Mouse (Mus musculus): ENCODE measurements around the gene Eif2s3x.

Gene Eif2s3x

DNA sequence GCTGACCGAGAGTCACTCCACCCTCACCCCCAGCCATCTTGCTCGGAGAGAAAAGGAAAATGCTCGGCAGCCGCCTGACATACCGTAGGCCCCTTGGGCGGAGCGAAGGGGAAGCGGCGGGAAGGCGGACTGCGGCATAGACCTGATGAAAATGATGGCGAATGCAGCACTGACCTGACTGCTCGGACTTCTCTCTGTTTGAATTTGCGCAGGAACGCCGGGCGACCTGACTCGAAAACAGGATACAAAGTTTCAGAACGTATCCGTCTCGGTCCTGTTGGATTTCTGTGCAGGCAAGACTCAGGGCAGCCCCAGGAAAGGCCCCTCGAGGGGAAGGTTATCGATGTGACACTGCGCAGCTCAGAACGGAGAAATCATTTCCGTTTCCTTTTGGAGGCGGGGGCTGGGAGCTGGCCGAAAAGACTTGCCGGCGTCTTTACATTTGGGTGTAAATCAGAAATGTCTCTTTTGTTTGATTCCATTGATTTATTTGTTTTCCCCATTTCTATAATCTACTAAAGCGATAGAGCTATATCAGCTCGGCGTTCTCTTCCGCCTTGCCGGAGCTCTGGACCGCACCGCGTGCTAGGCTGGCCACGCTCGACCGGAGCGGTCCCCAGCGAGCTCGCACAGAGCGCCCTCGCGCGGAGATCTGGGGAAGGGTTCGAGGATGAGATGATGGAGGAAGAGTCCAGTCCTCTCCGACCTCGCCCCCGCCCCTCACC is at the start of gene Eif2s3x:
Gene Eif2s3x, minus strand, starts transcription at position 266 of the 725 bp plus-strand sequence.
- POLR2A ChIA-PET = interaction anchor here in 3 of 4 experiments (0.5 to 2.9 kb wide), 35 partner anchors 9 to 1755 kb away, joined by 3 to 23 read pairs (median 4); partner anchors contain the start of genes Klhl15 (in 2 of the 3), Maged1 (in 2 of the 3), Apoo (in 1 of the 3) and Fam90a1b (in 1 of the 3)
- CTCF ChIA-PET = interaction anchor here (0.5 to 1.8 kb wide), 9 partner anchors 9 to 247 kb away, joined by 3 to 13 read pairs (median 4); partner anchors contain the start of gene Klhl15 (in 1 of the 4)

DNA sequence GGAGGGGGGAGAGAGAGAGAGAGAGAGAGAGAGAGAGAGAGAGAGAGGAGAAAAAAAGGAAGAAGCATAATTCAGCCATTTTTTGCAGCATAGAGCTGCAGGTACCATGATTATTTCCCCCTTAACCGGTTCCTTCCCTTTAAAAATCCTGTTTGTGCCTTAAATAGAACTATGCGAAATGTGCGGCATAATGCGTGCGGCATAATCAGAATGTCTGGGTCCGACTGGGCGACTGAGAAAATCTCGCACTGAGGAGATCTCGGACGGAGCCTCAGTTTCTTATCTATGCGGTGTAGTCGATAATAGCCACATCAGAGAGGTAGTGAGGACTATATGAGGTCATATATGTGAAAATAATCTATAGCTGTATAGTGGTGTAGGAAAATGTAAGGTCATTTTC is 22.9 kb upstream of the Eif2s3x start:
- ChIA-PET POLR2A (interaction anchor here in 3 of 4 experiments (0.6 to 3.1 kb wide), 11 partner anchors 9 to 630 kb away, joined by 3 to 23 read pairs (median 4); partner anchors contain the start of genes Eif2s3x (in 2 of the 3), Apoo (in 1 of the 3), Fam90a1b (in 1 of the 3) and Maged1 (in 1 of the 3)), CTCF (interaction anchor here in 3 of 4 experiments (0.6 to 1.2 kb wide), 4 partner anchors 9 to 58 kb away, joined by 3 to 13 read pairs (median 6); partner anchors contain the start of gene Eif2s3x (in 2 of the 3))

DNA sequence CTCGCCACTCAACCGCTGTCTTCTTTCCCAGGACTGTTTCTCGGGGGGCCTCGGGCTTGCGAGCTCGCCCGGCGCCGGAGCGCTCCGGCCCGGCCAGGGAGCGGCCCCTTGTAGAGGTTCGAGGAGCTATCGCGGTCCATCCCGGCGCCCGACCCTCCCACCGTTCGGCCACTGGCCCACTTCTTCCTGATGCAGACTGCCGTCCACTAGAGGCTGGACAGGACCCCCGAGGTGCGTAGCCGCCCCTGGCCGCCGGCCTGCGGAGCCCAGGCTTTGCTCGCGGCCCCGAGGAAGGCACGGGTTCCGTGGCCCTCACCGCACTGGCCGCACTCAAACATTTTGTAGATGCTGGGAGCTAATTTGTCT is 22.5 kb upstream of the Eif2s3x start:
- POLR2A ChIA-PET = interaction anchor here in 3 of 4 experiments (0.6 to 3.1 kb wide), 10 partner anchors 10 to 417 kb away, joined by 3 to 23 read pairs (median 4); partner anchors contain the start of genes Eif2s3x (in 2 of the 3), Apoo (in 1 of the 3), Fam90a1b (in 1 of the 3) and Maged1 (in 1 of the 3)
- CTCF ChIA-PET = interaction anchor here in 2 of 4 experiments (1.0 to 1.2 kb wide), 2 partner anchors 22 kb away, joined by 3 to 4 read pairs; partner anchors contain the start of gene Eif2s3x (in 2 of the 2)

DNA sequence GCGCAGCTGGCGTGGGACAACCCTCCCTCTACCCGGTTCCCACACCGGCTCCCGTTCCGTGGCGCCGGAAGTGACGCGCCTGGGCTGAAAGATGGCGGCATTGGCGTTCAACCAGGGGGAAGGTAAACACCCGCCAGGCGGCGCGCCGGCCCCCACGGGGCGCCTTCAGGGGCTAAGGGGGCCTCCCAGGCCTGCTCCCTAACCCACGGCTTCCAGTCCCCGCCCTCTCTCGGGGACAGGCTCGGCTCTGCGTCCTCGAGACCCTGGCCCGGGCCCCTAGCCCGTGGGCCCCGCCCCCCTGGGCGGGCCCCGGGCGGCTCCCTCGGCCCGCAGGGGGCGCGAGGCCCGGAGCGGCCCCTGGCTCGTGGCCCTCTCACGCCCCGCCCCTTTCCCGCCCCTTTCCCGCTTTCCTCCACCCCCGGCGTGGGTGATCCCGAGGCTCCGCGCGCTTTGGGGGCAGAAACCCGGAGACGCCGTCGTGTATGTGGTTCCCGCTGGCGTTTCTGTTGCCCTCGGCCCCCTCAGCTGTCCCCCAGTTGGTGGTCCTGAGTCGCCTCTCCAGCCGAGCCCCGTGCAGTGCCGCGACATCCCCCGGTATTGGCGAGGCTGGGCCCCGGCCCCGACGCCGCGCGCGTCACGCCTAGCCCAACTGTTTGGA is 22.0 kb upstream of the Eif2s3x start, which contains the start of gene Klhl15:
Gene Klhl15, plus strand, starts transcription at position 68 of the 658 bp plus-strand sequence.
- ChIA-PET CTCF (interaction anchor here in 3 of 4 experiments (1.0 to 1.4 kb wide), 3 partner anchors 22 kb away, joined by 3 to 4 read pairs (median 3); partner anchors contain the start of gene Eif2s3x (in 3 of the 3)), POLR2A (interaction anchor here in 3 of 4 experiments (0.6 to 3.1 kb wide), 10 partner anchors 11 to 416 kb away, joined by 3 to 23 read pairs (median 4); partner anchors contain the start of genes Eif2s3x (in 3 of the 3) and Maged1 (in 1 of the 3))

DNA sequence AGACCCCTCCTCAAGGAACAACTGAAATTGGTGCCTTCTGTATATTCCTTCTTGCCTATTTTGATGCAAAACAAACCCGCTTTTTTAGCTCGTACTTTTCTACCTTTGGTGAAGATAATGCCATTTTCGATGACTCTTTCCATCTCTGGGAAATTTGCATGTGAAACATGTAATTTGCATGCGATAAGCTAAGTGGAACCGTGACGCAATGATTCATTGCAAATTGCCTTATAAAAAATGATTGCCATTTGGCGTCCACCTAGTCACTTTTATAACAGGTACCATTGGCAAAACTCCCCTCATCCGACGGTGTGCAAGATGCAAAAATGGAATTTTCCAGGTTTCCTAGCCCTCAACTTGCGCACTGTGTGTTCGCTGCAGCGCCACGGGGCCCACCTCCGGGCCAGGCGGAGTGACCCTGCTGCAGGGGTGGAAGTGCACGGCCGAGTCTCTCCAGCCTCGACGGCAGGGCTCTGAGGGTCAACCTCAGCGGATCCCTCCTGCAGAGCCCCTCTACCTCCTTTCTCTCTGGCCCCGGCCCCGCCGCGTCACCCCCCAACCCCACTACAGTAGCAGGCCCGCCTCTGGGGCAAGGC is 21.4 kb upstream of the Eif2s3x start:
- ChIA-PET CTCF (interaction anchor here in 1 of 4 experiments (1.4 kb wide), 1 partner anchor 21 kb away, joined by 3 read pairs; the partner anchor contains the start of gene Eif2s3x), POLR2A (interaction anchor here in 3 of 4 experiments (0.8 to 3.1 kb wide), 6 partner anchors 19 to 308 kb away, joined by 3 to 23 read pairs (median 4); partner anchors contain the start of genes Eif2s3x (in 3 of the 3) and Maged1 (in 1 of the 3))

DNA sequence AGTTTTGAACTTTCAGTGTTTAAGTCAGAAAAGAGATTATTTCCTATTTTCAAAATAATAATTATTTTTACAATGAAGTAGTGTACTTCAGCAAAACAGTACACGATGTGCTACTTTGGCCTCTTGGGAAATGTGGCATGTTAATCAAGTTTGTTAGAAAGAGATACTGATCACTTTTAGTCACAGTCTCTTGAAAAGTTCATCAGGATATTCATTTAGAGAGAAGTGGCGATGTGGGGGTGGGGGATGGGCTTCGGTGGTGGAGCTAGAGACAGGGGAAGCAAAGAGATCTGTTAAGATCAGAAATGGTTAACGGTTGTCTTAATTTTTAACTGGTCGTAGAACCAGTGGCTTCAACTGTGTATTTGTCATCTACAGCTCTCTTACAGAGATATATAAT is 20.8 kb upstream of the Eif2s3x start:
- POLR2A ChIA-PET = interaction anchor here in 3 of 4 experiments (0.8 to 3.1 kb wide), 7 partner anchors 18 to 308 kb away, joined by 3 to 23 read pairs (median 4); partner anchors contain the start of genes Eif2s3x (in 3 of the 3) and Maged1 (in 1 of the 3)
- CTCF ChIA-PET = interaction anchor here in 1 of 4 experiments (1.4 kb wide), 1 partner anchor 21 kb away, joined by 3 read pairs; the partner anchor contains the start of gene Eif2s3x

DNA sequence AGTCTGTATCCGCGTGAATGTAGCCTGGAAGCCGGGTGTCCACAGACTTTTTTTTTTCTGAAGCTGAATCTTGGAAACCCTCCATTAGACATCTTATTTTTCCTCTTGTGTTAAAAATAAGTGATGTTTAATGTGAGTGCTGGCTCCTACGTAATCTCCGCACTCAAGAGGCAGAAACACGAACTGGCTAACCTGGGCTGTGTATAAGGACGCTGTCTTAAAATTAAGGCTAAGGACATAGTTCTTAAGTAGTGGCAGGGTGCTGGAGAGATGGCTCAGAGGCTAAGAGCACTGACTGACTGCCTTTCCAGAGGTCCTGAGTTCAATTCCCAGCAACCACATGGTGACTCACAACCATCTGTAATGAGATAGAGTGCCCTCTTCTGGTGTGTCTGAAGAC is 722 bp upstream of the Eif2s3x start:
- POLR2A ChIA-PET = interaction anchor here in 3 of 4 experiments (0.6 to 2.9 kb wide), 24 partner anchors 10 to 429 kb away, joined by 3 to 23 read pairs (median 5); partner anchors contain the start of genes Apoo (in 1 of the 3), Fam90a1b (in 1 of the 3), Klhl15 (in 1 of the 3) and Maged1 (in 1 of the 3)
- CTCF ChIA-PET = interaction anchor here in 3 of 4 experiments (0.5 to 1.8 kb wide), 6 partner anchors 10 to 246 kb away, joined by 3 to 13 read pairs (median 5); no protein-coding TSS in a partner anchor

DNA sequence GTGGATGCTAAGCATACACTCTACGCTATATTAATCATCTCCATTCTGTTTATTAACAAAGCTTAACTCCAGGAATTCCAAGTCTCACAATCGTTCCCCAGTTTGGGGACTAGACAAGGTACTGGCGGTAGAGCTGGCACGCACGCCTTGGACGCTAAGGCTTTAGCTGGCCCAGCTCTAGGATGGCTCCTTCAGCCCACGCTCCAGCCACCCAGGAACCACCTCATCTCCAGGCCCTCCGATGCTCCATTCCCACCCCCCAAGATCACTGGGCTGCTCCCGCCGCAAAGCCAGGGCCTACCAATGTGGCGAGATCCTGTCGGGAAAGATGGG is 432 bp downstream of the Eif2s3x start:
- CTCF ChIA-PET = interaction anchor here in 3 of 4 experiments (0.5 to 1.8 kb wide), 9 partner anchors 9 to 34 kb away, joined by 3 to 15 read pairs (median 4); partner anchors contain the start of gene Klhl15 (in 1 of the 3)
- POLR2A ChIA-PET = interaction anchor here in 3 of 4 experiments (0.5 to 2.9 kb wide), 31 partner anchors 9 to 1756 kb away, joined by 3 to 23 read pairs (median 4); partner anchors contain the start of genes Klhl15 (in 2 of the 3), Maged1 (in 2 of the 3), Apoo (in 1 of the 3) and Fam90a1b (in 1 of the 3)

DNA sequence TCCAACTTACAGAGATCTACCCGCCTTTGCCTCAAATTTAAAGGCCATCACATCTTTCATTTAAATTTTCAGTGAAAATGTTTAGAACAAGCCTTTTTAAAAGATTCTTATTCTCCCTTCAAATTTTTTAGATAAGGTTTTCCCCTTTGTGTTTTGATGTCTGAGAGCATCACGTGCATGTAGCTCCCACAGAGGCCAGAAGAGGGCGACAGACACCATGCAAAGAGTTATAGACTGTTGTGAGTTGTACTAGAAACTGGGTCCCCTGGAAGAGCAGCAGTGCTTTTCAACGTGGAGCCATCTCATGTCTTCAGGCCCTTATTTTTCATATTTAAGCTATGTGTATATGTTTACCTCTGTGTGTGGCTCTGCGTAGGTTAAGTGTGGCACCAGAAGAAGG is 14.9 kb downstream of the Eif2s3x start:
- CTCF ChIA-PET = interaction anchor here (0.5 to 2.2 kb wide), 9 partner anchors 9 to 717 kb away, joined by 3 to 13 read pairs (median 3); partner anchors contain the start of genes Apoo (in 1 of the 4) and Eif2s3x (in 1 of the 4)
- POLR2A ChIA-PET = interaction anchor here in 3 of 4 experiments (0.6 to 2.1 kb wide), 5 partner anchors 14 to 169 kb away, joined by 3 to 12 read pairs (median 3); partner anchors contain the start of genes Eif2s3x (in 2 of the 3), Apoo (in 1 of the 3) and Fam90a1b (in 1 of the 3)

DNA sequence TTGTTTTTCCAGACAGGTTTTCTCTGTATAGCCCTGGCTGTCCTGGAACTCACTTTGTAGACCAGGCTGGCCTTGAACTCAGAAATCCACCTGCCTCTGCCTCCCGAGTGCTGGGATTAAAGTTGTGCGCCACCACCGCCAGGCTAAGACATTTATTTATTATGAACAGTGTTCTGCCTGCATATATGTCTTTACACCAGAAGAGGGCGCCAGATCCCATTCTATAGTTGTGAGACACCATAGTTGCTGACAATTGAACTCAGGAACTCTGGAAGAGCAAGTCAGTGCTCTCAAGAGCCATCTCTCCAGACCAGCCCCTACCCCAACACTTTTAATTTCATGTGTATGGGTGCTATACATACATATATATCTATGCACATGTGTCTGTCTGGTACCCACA is 18.8 kb downstream of the Eif2s3x start:
- ChIA-PET CTCF (interaction anchor here in 1 of 4 experiments (0.6 to 0.7 kb wide), 2 partner anchors 9 to 97 kb away, joined by 3 to 8 read pairs; no protein-coding TSS in a partner anchor), POLR2A (interaction anchor here in 2 of 4 experiments (0.6 to 1.9 kb wide), 3 partner anchors 9 to 18 kb away, joined by 3 to 8 read pairs (median 4); partner anchors contain the start of gene Eif2s3x (in 1 of the 2))

DNA sequence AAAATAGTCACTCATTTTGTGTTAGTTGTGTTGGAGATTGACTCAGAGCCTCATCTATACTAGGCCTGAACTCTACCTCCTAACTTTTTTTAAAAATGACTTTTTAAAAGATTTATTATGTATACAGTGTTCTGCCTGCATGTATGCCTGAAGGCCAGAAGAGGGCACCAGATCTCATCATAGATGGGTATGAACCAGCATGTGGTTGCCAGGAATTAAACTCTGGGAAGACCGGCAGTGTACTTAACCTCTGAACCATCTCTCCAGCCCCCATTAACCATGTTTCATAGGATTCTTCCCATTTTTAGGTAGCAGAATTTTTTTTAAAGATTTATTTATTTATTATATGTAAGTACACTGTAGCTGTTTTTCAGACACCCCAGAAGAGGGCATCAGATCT is 27.5 kb downstream of the Eif2s3x start:
- POLR2A ChIA-PET = interaction anchor here in 1 of 4 experiments (1.5 kb wide), 1 partner anchor 9 kb away, joined by 4 read pairs; no protein-coding TSS in a partner anchor
- CTCF ChIA-PET = interaction anchor here in 2 of 4 experiments (0.6 to 2.1 kb wide), 4 partner anchors 9 to 1772 kb away, joined by 3 to 8 read pairs (median 5); partner anchors contain the start of gene Las1l (in 1 of the 2)

DNA sequence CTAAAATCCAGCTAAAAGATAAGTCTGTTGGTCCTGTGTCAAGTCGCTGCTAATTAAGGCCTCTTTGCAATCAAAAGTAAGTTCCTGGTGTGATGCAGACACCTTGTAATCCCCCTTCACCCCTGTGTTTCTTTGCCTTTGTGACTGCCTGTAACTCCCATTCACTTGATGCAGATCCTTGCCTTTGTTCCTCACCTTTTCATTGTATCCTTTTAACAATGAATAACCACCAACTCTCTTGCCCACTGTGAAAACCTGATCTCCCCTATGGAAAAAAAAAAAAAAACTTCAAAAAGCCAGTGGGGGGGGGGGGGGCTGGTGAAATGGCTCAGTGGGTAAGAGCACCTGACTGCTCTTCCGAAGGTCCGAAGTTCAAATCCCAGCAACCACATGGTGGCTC is 28.8 kb downstream of the Eif2s3x start:
- POLR2A ChIA-PET = interaction anchor here in 1 of 4 experiments (1.5 kb wide), 1 partner anchor 10 kb away, joined by 4 read pairs; no protein-coding TSS in a partner anchor
- CTCF ChIA-PET = interaction anchor here in 1 of 4 experiments (1.2 kb wide), 1 partner anchor 10 kb away, joined by 8 read pairs; no protein-coding TSS in a partner anchor

DNA sequence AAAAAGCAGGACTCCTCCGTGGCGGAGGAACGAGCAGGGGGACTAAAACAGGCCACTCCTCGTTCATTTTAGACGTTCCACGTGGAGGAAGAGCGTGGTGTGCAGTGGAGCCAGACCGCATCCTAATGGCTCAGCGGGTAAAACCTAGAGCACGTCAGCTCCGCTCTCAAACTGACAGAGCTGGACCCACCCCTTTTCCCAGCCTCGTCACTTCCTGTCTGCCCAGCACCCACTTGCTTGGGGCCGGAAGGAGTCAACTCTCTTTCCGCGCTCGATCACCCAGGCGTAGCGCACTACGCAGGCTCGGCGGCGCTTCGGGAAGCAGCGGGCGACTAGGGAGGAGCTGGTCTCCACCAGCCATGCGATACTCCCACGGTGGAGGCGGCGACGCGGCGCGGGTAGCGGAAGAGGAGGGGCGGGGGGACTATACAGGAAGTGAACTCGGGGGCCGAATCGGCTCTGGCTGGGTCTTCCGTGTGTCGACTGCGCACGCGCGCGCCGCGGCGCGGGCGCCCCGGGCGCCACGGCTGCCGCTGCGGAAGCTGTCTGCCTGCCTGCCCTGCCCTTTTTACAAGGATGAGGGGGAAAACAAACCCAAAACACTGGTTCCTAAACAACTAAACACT is 34.8 kb downstream of the Eif2s3x start:
- CTCF ChIA-PET = interaction anchor here in 2 of 4 experiments (0.6 to 1.2 kb wide), 2 partner anchors 35 to 58 kb away, joined by 4 to 13 read pairs; partner anchors contain the start of gene Eif2s3x (in 1 of the 2)
- POLR2A ChIA-PET = interaction anchor here in 3 of 4 experiments (0.7 to 2.6 kb wide), 33 partner anchors 8 to 364 kb away, joined by 3 to 25 read pairs (median 4); partner anchors contain the start of genes Eif2s3x (in 2 of the 3), Maged1 (in 1 of the 3), Pdk3 (in 1 of the 3) and Zfx (in 1 of the 3)

DNA sequence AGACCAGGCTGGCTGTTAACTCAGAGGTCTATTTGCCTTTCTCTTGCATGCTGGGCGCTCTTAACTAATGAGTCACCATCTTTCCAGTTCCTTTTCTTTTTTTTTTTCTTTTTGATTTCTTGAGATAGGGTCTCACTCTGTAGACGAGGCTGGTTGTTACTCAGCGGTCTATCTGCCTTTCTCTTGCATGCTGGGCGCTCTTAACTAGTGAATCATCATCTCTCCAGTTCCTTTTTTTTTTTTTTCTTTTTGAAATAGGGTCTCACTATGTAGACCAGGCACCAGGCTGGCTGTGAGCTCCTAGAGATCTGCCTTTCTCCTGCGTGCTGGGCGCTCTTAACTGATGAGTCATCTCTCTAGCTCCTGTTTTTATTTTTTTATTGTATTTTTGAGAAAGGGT is 43.3 kb downstream of the Eif2s3x start:
- POLR2A ChIA-PET = interaction anchor here in 3 of 4 experiments (0.6 to 0.9 kb wide), 5 partner anchors 8 to 31 kb away, joined by 3 to 4 read pairs (median 3); no protein-coding TSS in a partner anchor
- CTCF ChIA-PET = interaction anchor here in 1 of 4 experiments (1.0 kb wide), 1 partner anchor 12 kb away, joined by 3 read pairs; no protein-coding TSS in a partner anchor

DNA sequence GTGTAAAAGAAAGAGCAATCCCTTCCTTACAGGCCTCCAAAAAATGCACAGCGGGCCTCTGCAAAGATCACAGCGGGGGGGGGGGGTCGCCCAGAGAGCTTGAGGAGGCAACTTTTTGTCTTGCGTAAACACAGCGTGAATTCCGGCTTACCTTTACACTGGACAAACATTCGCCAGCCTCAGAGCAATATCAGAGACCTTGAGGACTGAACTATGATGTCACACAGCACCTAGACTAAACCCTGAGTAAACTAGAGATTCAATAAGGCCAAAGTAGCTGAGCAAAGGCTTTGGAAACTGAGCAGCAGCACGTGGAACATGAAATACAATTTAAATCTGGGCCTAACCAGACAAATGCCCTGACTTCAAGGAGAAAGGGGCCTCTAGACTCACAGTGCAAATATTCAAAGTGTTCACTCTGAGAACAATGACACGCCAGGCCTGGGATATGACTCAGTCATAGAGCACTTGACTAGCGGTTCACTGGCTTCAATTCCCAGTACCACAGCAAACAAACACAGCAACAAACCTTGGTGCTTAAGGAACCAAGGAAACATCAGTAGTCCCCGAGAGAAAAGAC is 60.3 kb downstream of the Eif2s3x start:
- ChIA-PET CTCF (no interaction called here), POLR2A (interaction anchor here in 3 of 4 experiments (0.6 to 1.2 kb wide), 4 partner anchors 22 to 390 kb away, joined by 3 to 4 read pairs (median 4); partner anchors contain the start of gene Maged1 (in 1 of the 3))
